Mouse (Mus musculus): ENCODE measurements around the gene Slc9a8.

GRCm38 (mm10) chr2:167485501-167486377, 64.2 kb downstream of the Slc9a8 start:
- TF ChIP-seq GATA1 (IDR thresholded peaks at IDR 0.05; ENCODE audit: borderline replicate concordance, low read length): no peak
- no peak for TF ChIP-seq FLI1 (IDR thresholded peaks at IDR 0.05; ENCODE audit: low read length)

Measured in megakaryocyte, embryonic 14.5 days (primary cell).